Mouse (Mus musculus): ENCODE data around the gene Sox6. TPM values are rescaled to one million over a fixed set of nuclear protein-coding genes. Genes with fewer than 3 reads are reported as not detected.

The Sox6 gene
- total RNA-seq, 2 experiments from 2014 or later: 968 to 1,059 TPM

GRCm38 (mm10) chr7:115531217-115531616 lies 507.4 kb downstream of the Sox6 start:
- no peak for ATAC-seq (replicated peaks; ENCODE audit: low FRiP score, poor library complexity, severe bottlenecking)

DNA sequence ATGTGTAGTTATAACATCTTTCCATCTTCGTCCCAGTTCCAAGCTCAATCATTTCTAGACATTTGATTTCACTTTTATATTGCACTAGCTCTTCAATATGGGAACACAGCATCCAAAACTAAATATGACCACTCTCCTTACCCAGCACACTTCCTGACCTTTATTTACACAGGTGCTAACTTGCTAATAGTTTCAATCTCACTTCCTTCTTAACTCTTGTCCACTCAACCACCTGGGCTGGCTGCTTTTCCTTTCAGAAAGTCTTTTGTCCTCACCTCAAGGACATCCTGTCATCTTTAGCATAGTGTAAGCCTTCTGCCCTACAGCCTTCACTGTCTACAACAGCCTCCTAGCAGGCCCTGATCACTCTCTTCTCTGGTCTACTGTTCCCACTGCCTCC lies 520.9 kb downstream of the Sox6 start:
- ATAC-seq (replicated peaks; ENCODE audit: low FRiP score, poor library complexity, severe bottlenecking): no peak

DNA sequence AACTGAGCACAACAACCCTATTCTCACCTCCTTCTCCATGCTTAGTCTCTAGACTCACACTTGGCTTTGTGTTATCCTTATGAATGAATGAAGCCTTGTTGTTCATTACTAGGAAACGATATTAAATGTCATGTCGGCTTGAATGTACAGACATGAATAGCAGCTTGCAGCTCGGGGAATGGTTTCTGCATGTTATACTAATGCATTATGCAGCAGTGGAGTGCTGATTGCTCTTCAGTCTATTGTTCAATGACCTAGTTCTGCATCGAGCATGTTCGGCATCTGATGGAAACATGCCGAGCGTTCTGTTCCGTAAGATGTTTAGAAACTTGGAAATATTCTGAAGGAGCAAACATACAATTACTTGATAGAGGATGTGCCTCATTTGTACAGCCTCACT lies 524.9 kb downstream of the Sox6 start:
- ATAC-seq (replicated peaks; ENCODE audit: low FRiP score, poor library complexity, severe bottlenecking): no peak

- ATAC-seq (replicated peaks; ENCODE audit: low FRiP score, poor library complexity, severe bottlenecking): no peak
Observed at GRCm38 (mm10) chr7:115511777-115512176, 526.8 kb downstream of the Sox6 start.

GRCm38 (mm10) chr7:115511091-115511490 lies 527.5 kb downstream of the Sox6 start:
- ATAC-seq (replicated peaks; ENCODE audit: low FRiP score, poor library complexity, severe bottlenecking): no peak

- ATAC-seq (replicated peaks; ENCODE audit: low FRiP score, poor library complexity, severe bottlenecking): no peak
Observed at GRCm38 (mm10) chr7:115510045-115510444, 528.6 kb downstream of the Sox6 start.

- ATAC-seq (replicated peaks; ENCODE audit: low FRiP score, poor library complexity, severe bottlenecking): no peak
Observed at GRCm38 (mm10) chr7:115506385-115506784, 532.2 kb downstream of the Sox6 start.

- no peak for ATAC-seq (replicated peaks; ENCODE audit: low FRiP score, poor library complexity, severe bottlenecking)
Observed at GRCm38 (mm10) chr7:115501497-115501896, 537.1 kb downstream of the Sox6 start.

GRCm38 (mm10) chr7:115500825-115501224 lies 537.8 kb downstream of the Sox6 start:
- ATAC-seq (replicated peaks; ENCODE audit: low FRiP score, poor library complexity, severe bottlenecking): no peak

- ATAC-seq (replicated peaks; ENCODE audit: low FRiP score, poor library complexity, severe bottlenecking): no peak
Observed at GRCm38 (mm10) chr7:115500170-115500569, 538.4 kb downstream of the Sox6 start.

DNA sequence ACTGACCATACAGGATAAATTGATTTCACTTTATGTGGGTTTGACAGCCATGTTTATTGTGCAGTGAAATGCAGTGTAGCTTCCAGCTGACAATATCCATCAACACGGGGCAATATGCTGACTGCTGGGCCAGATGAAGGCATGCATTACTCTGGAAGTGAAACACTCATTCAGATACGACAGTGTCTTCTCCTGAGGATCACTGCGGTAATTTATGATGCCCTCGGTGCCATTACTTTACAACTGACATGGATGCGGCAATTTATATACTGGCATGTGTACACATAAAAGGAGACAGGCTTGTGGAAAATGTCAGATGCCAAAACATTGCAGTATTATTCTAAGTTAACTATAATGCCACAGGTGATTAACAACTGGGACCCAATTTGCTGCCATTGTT lies 546.9 kb downstream of the Sox6 start:
- no peak for ATAC-seq (replicated peaks; ENCODE audit: low FRiP score, poor library complexity, severe bottlenecking)

DNA sequence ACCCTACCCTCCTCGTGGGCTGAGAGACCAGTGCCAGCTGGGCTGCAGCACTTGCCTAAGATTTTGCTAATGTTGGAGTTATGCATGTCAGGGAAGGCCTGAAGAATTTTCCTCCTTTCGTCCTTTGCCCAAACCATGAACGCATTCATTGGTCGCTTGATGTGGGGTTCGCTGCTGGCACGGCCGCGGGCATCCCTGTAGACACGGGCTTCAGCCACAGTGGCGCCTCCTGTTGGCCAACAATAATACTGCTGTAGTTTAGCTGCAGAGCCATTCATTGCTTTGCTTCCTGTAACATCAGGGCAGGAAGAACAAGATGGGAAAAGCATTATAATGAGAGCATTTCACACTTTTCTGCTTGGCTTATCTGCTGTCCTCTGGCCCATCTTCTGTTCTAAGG lies 549.0 kb downstream of the Sox6 start:
- 0 out of 2 replicates have a peak, but pooled peaks have one; percentile 46 for ATAC-seq (replicated peaks; ENCODE audit: low FRiP score, poor library complexity, severe bottlenecking)

GRCm38 (mm10) chr7:115486431-115486830 lies 552.2 kb downstream of the Sox6 start:
- ATAC-seq (replicated peaks; ENCODE audit: low FRiP score, poor library complexity, severe bottlenecking): no peak

DNA sequence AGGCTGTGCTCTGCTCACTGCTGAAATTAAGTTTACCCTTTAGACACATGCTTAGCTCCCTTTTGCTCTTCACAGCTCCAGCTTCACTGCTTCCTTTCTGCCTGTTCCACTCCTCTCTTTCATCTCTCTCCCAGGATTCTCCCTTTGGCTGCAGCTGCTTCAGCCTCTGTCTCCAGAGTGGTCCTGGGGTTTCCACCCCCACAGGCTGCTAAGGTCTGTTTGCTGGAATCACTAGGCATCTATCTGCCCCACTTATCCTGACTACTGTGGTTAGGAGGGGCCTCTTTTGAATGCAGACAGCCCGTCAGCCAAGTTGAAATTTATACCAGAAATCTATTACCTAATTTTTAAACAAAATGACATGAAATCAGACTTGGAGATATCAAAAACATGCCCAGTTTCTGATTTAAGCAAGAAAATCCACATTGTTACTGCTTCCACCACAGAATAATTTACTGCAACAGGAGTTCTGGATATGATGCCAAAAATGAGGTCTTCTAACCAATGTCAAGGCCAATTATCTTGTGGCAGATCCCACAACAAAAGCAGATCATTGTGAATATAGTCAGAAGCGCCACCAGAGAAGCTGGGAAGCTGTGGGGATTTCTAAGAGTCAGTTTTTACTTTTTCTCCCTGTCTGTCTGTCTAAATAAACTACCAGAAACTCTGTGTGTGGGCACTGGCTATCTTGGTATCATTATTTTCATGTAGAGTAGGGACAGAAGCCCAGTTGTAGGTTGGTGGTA lies 552.8 kb downstream of the Sox6 start:
- ATAC-seq (replicated peaks; ENCODE audit: low FRiP score, poor library complexity, severe bottlenecking): no peak

DNA sequence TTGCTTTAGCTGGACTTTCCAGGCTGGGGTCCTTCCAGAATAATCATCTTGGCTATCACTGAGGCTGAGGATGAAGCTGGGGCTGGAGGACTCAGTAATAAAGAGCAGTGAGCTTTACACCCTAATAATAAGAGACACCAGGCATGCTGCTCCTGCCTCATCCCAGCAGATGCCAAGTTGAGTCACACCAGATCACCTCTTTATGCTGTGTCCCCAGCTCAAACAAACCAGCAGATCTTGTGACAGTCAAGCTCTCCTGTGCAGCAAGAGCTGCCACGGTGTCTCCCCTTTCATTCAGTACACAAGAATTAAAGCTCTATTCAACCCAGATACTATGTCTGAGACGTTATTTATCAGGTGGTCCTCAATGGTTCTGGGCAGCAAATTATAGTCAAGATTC lies 560.8 kb downstream of the Sox6 start:
- no peak for ATAC-seq (replicated peaks; ENCODE audit: low FRiP score, poor library complexity, severe bottlenecking)

GRCm38 (mm10) chr7:115476881-115477665 lies 561.5 kb downstream of the Sox6 start:
- no peak for ATAC-seq (replicated peaks; ENCODE audit: low FRiP score, poor library complexity, severe bottlenecking)

GRCm38 (mm10) chr7:115475176-115475575 lies 563.4 kb downstream of the Sox6 start:
- no peak for ATAC-seq (replicated peaks; ENCODE audit: low FRiP score, poor library complexity, severe bottlenecking)

- ATAC-seq (replicated peaks; ENCODE audit: low FRiP score, poor library complexity, severe bottlenecking): no peak
Observed at GRCm38 (mm10) chr7:115474115-115474514, 564.5 kb downstream of the Sox6 start.

GRCm38 (mm10) chr7:115472850-115473249 lies 565.7 kb downstream of the Sox6 start:
- peak; percentile 13; the same call in 1 of the 2 replicates for ATAC-seq (replicated peaks; ENCODE audit: low FRiP score, poor library complexity, severe bottlenecking)

- no peak for ATAC-seq (replicated peaks; ENCODE audit: low FRiP score, poor library complexity, severe bottlenecking)
Observed at GRCm38 (mm10) chr7:115471521-115471920, 567.1 kb downstream of the Sox6 start.

- ATAC-seq (replicated peaks; ENCODE audit: low FRiP score, poor library complexity, severe bottlenecking): no peak
Observed at GRCm38 (mm10) chr7:115466811-115467210, 571.8 kb downstream of the Sox6 start.

All from erythroblast, adult 5-6 weeks (primary cell).